Mouse (Mus musculus): ENCODE measurements around the gene Ptcd1.

DNA sequence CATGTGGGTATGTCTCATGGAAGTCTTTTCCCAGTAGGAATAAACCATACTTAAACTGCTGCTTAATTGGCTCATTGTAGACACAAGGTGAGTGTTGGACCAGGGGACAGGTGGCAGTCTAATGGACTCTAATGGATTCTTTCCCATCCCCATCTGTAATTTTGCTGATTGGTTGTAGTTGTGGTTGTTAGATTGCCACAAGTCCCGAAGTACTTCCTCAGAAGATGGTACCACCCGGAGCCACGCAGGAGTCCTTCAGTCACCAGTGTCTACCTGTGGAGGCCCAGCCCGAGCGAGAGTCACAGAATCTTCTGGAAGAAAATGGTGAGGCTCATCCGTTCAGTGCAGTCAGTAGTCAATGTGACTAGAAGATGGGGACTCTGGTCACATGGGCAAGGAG, 40.5 kb upstream of the Ptcd1 start:
- no peak for TF ChIP-seq POLR2A (IDR thresholded peaks at IDR 0.05; ENCODE audit: low read depth, low read length)
- TF ChIP-seq CTCF (conservative IDR thresholded peaks at IDR 0.05 in 1 of 2, IDR thresholded peaks at IDR 0.05 in 1 of 2; ENCODE audit: low read depth in 2 of 2, low read length in 2 of 2): no peak
- no peak for TF ChIP-seq ZC3H11A (IDR thresholded peaks at IDR 0.05; ENCODE audit: low read depth, low read length)
- TF ChIP-seq IRF4 (IDR thresholded peaks at IDR 0.05; ENCODE audit: low read depth, low read length): no peak
- no peak for TF ChIP-seq BHLHE40 (IDR thresholded peaks at IDR 0.05; ENCODE audit: low read depth, low read length)
- TF ChIP-seq USF2 (conservative IDR thresholded peaks at IDR 0.05; ENCODE audit: low read depth, low read length): no peak
- TF ChIP-seq TBP (conservative IDR thresholded peaks at IDR 0.05; ENCODE audit: low read depth, low read length): no peak
- no peak for TF ChIP-seq ETS1 (conservative IDR thresholded peaks at IDR 0.05; ENCODE audit: low read depth, low read length)
- no peak for TF ChIP-seq SMC3 (IDR thresholded peaks at IDR 0.05; ENCODE audit: low read depth, low read length)
- TF ChIP-seq TCF12 (IDR thresholded peaks at IDR 0.05; ENCODE audit: low read depth, low read length): no peak
- TF ChIP-seq MYC (IDR thresholded peaks at IDR 0.05; ENCODE audit: low read depth, low read length): no peak
- no peak for TF ChIP-seq EP300 (IDR thresholded peaks at IDR 0.05; ENCODE audit: low read length)

All from CH12.LX (cell line).